In genomic region chr7:126501684-126502022, GRCm38 (mm10) we compare ENCODE assay signal across 8 mouse cellular contexts. TPM values are rescaled to one million over a fixed set of nuclear protein-coding genes. Genes with fewer than 3 reads are reported as not detected.
DNase-seq lines count a peak whose midpoint lies in the region; ATAC-seq and TF ChIP-seq lines count a peak whose summit lies in the region.

No protein-coding gene starts in this region.

- peaks cover 46% of the 10 kb centered on the region for H3K36me3 ChIP-seq in heart, embryonic 15.5 days
- peaks cover 46% of the 10 kb centered on the region for H3K36me3 ChIP-seq in G1E (replicated peaks)
- peaks cover 40% of the 10 kb centered on the region for H3K36me3 ChIP-seq in forebrain, embryonic 16.5 days (ENCODE audit: control insufficient read depth, insufficient read depth)
- peaks cover 47% of the 10 kb centered on the region for H3K36me3 ChIP-seq in liver, postnatal 0 days (replicated peaks; ENCODE audit: insufficient read depth, low read length)

- DNase-seq in heart, adult 8-10 months (ENCODE audit: low spot score): no peak
- no peak for DNase-seq in G1E (ENCODE audit: low spot score)
- no peak for DNase-seq in liver, postnatal 0 days
- DNase-seq in embryo, embryonic 11 days: no peak
- no peak for DNase-seq in adrenal gland, adult 2 months

- peak overlapping the region; percentile 85 for H3K4me2 ChIP-seq in heart, embryonic 15.5 days
- H3K4me2 ChIP-seq in forebrain, embryonic 16.5 days (ENCODE audit: low read length): peak overlapping the region; percentile 88
- H3K4me2 ChIP-seq in liver, postnatal 0 days (ENCODE audit: low read depth, low read length): peak overlapping the region; percentile 84

- no peaks in the 10 kb centered on the region for H3K9me3 ChIP-seq in heart, embryonic 15.5 days (replicated peaks)
- no peaks in the 10 kb centered on the region for H3K9me3 ChIP-seq in G1E (replicated peaks)
- no peaks in the 10 kb centered on the region for H3K9me3 ChIP-seq in forebrain, embryonic 16.5 days (ENCODE audit: control insufficient read depth, low read length)
- no peaks in the 10 kb centered on the region for H3K9me3 ChIP-seq in liver, postnatal 0 days (ENCODE audit: low read length)

- peak overlapping the region; percentile 99 for H3K27ac ChIP-seq in heart, embryonic 15.5 days
- H3K27ac ChIP-seq in forebrain, embryonic 16.5 days (ENCODE audit: low read length): peak overlapping the region; percentile 99
- peak overlapping the region; percentile 97 for H3K27ac ChIP-seq in liver, postnatal 0 days (ENCODE audit: low read depth)

- no peak for TF ChIP-seq EP300 in liver, postnatal 0 days (IDR thresholded peaks at IDR 0.05; ENCODE audit: low read depth)

- TF ChIP-seq CTCF in G1E (IDR thresholded peaks at IDR 0.05; ENCODE audit: low read depth, low read length): no peak
- TF ChIP-seq CTCF in liver, postnatal 0 days (IDR thresholded peaks at IDR 0.05; ENCODE audit: low read depth): no peak

- peak overlapping the region; percentile 72 for H3K4me3 ChIP-seq in heart, embryonic 15.5 days
- H3K4me3 ChIP-seq in G1E (ENCODE audit: low read depth, low read length): peak overlapping the region; percentile 97
- H3K4me3 ChIP-seq in forebrain, embryonic 16.5 days (replicated peaks; ENCODE audit: low read length): peak overlapping the region; percentile 100
- H3K4me3 ChIP-seq in liver, postnatal 0 days (ENCODE audit: low read depth, low read length): peak overlapping the region; percentile 80

- ATAC-seq in heart, embryonic 15.5 days (replicated peaks; ENCODE audit: insufficient number of reproducible peaks, insufficient read depth, low FRiP score, low read depth): no peak
- no peak for ATAC-seq in G1E (ENCODE audit: extremely low read depth, insufficient number of reproducible peaks, low FRiP score, poor library complexity, severe bottlenecking)
- ATAC-seq in forebrain, embryonic 16.5 days: no peak
- no peak for ATAC-seq in liver, postnatal 0 days
- no peak for ATAC-seq in megakaryocyte-erythroid progenitor cell, adult 5-6 weeks (replicated peaks; ENCODE audit: low FRiP score, low TSS enrichment, poor library complexity, severe bottlenecking)

- peaks cover 16% of the 10 kb centered on the region for H3K4me1 ChIP-seq in heart, embryonic 15.5 days (replicated peaks)
- peaks cover 49% of the 10 kb centered on the region for H3K4me1 ChIP-seq in G1E (ENCODE audit: insufficient read depth, low read depth, low read length)
- peaks cover 15% of the 10 kb centered on the region for H3K4me1 ChIP-seq in forebrain, embryonic 16.5 days (replicated peaks; ENCODE audit: control insufficient read depth, insufficient read depth, low read length)
- peaks cover 10% of the 10 kb centered on the region for H3K4me1 ChIP-seq in liver, postnatal 0 days (ENCODE audit: insufficient read depth)

- H3K9ac ChIP-seq in heart, embryonic 15.5 days: peak overlapping the region; percentile 79
- peak overlapping the region; percentile 99 for H3K9ac ChIP-seq in forebrain, embryonic 16.5 days (replicated peaks; ENCODE audit: low read depth, low read length)
- H3K9ac ChIP-seq in liver, postnatal 0 days (replicated peaks): peak overlapping the region; percentile 100

- WGBS in heart, embryonic 15.5 days: 4% methylated on average over 9 of the region's 9 CpGs
- WGBS in forebrain, embryonic 16.5 days: 2% methylated on average over 9 of the region's 9 CpGs
- under 1% methylated on average over 9 of the region's 9 CpGs for WGBS in liver, postnatal 0 days (ENCODE audit: insufficient replicate concordance)

- H3K27me3 ChIP-seq in heart, embryonic 15.5 days: no peaks in the 10 kb centered on the region
- H3K27me3 ChIP-seq in G1E (ENCODE audit: insufficient read depth, low read length): no peaks in the 10 kb centered on the region
- H3K27me3 ChIP-seq in forebrain, embryonic 16.5 days (replicated peaks; ENCODE audit: control insufficient read depth, insufficient read depth, low read length): no peaks in the 10 kb centered on the region
- H3K27me3 ChIP-seq in liver, postnatal 0 days (ENCODE audit: insufficient read depth, low read length): no peaks in the 10 kb centered on the region

RNA-seq across cellular contexts. Expression of gene Atxn2l, which starts 1.6 kb away (rescaled TPM):
- polyA plus RNA-seq in heart, embryonic 15.5 days (2015; fragmentation: Nextera tagmentation; extraction: Ambion mirVana): 31.0 and 42.0 TPM in 2 replicates
- total RNA-seq in heart, adult 8-10 months (2022): 10 to 100 TPM; 30.7 to 39.3 (median 35.2) TPM
- 301 and 400 TPM in 2 replicates for total RNA-seq in G1E (2014; fragmentation: Nextera tagmentation)
- total RNA-seq in G1E (2017): 27.8 and 32.0 TPM in 2 replicates
- 843 and 964 TPM in 2 replicates for polyA plus RNA-seq in G1E (2012)
- polyA plus RNA-seq in forebrain, embryonic 16.5 days (2015; fragmentation: Nextera tagmentation; extraction: Ambion mirVana): 65.4 and 69.9 TPM in 2 replicates
- 12.0 and 13.6 TPM in 2 replicates for polyA plus RNA-seq in liver, postnatal 0 days (2015; fragmentation: Nextera tagmentation; extraction: Ambion mirVana)
- 162 and 199 TPM in 2 replicates for total RNA-seq in megakaryocyte-erythroid progenitor cell, adult 5-6 weeks (2014; fragmentation: Nextera tagmentation)
- total RNA-seq in megakaryocyte-erythroid progenitor cell, adult 5-6 weeks (2017): 28.4 and 42.7 TPM in 2 replicates
- total RNA-seq in adrenal gland, adult 2 months (2021): 100 to 1,000 TPM in 1 of 2 experiments, 10 to 100 TPM in 1; 83.7 to 108 TPM
- polyA plus RNA-seq in adrenal gland, adult 2 months (2012; rRNA removed): 454 and 474 TPM in 2 replicates

RNA-seq across cellular contexts. Expression of gene Tufm, which starts 14.5 kb away (rescaled TPM):
- polyA plus RNA-seq in heart, embryonic 15.5 days (2015; fragmentation: Nextera tagmentation; extraction: Ambion mirVana): 170 and 182 TPM in 2 replicates
- 100 to 1,000 TPM; 288 to 326 (median 304) TPM for total RNA-seq in heart, adult 8-10 months (2022)
- total RNA-seq in G1E (2014; fragmentation: Nextera tagmentation): 89.3 and 123 TPM in 2 replicates
- 80.3 and 81.9 TPM in 2 replicates for total RNA-seq in G1E (2017)
- polyA plus RNA-seq in G1E (2012): 59.4 and 126 TPM in 2 replicates
- polyA plus RNA-seq in forebrain, embryonic 16.5 days (2015; fragmentation: Nextera tagmentation; extraction: Ambion mirVana): 131 and 140 TPM in 2 replicates
- polyA plus RNA-seq in liver, postnatal 0 days (2015; fragmentation: Nextera tagmentation; extraction: Ambion mirVana): 57.6 and 57.7 TPM in 2 replicates
- total RNA-seq in megakaryocyte-erythroid progenitor cell, adult 5-6 weeks (2014; fragmentation: Nextera tagmentation): 128 and 168 TPM in 2 replicates
- 92.9 and 141 TPM in 2 replicates for total RNA-seq in megakaryocyte-erythroid progenitor cell, adult 5-6 weeks (2017)
- 100 to 1,000 TPM; 217 to 239 TPM for total RNA-seq in adrenal gland, adult 2 months (2021)
- 236 and 278 TPM in 2 replicates for polyA plus RNA-seq in adrenal gland, adult 2 months (2012; rRNA removed)

RNA-seq across cellular contexts. Expression of gene Sh2b1, which starts 26.4 kb away (rescaled TPM):
- polyA plus RNA-seq in heart, embryonic 15.5 days (2015; fragmentation: Nextera tagmentation; extraction: Ambion mirVana): 37.1 and 45.2 TPM in 2 replicates
- total RNA-seq in heart, adult 8-10 months (2022): 10 to 100 TPM; 38.6 to 46.6 (median 44.3) TPM
- total RNA-seq in G1E (2014; fragmentation: Nextera tagmentation): 24.0 and 24.6 TPM in 2 replicates
- total RNA-seq in G1E (2017): 8.3 and 8.9 TPM in 2 replicates
- 55.6 and 61.5 TPM in 2 replicates for polyA plus RNA-seq in G1E (2012)
- 71.2 and 73.9 TPM in 2 replicates for polyA plus RNA-seq in forebrain, embryonic 16.5 days (2015; fragmentation: Nextera tagmentation; extraction: Ambion mirVana)
- polyA plus RNA-seq in liver, postnatal 0 days (2015; fragmentation: Nextera tagmentation; extraction: Ambion mirVana): 13.5 and 13.7 TPM in 2 replicates
- total RNA-seq in megakaryocyte-erythroid progenitor cell, adult 5-6 weeks (2014; fragmentation: Nextera tagmentation): 24.8 and 49.2 TPM in 2 replicates
- total RNA-seq in megakaryocyte-erythroid progenitor cell, adult 5-6 weeks (2017): 11.7 and 11.9 TPM in 2 replicates
- total RNA-seq in adrenal gland, adult 2 months (2021): 10 to 100 TPM; 54.4 to 61.2 TPM
- 90.7 and 93.9 TPM in 2 replicates for polyA plus RNA-seq in adrenal gland, adult 2 months (2012; rRNA removed)

RNA-seq across cellular contexts. Expression of gene Atp2a1, which starts 38.7 kb away (rescaled TPM):
- polyA plus RNA-seq in heart, embryonic 15.5 days (2015; fragmentation: Nextera tagmentation; extraction: Ambion mirVana): 0.72 and 1.8 TPM in 2 replicates
- total RNA-seq in heart, adult 8-10 months (2022): 10 to 100 TPM in 1 of 4 experiments, 1 to 10 TPM in 3; 6.8 to 12.2 (median 8.8) TPM
- total RNA-seq in G1E (2014; fragmentation: Nextera tagmentation): 0.29 TPM in 1 of 2 replicates, not detected in the other
- total RNA-seq in G1E (2017): not detected in 2 replicates
- polyA plus RNA-seq in G1E (2012): 0.02 TPM in 1 of 2 replicates, not detected in the other
- 0.30 and 0.51 TPM in 2 replicates for polyA plus RNA-seq in forebrain, embryonic 16.5 days (2015; fragmentation: Nextera tagmentation; extraction: Ambion mirVana)
- polyA plus RNA-seq in liver, postnatal 0 days (2015; fragmentation: Nextera tagmentation; extraction: Ambion mirVana): 2.2 and 34.1 TPM in 2 replicates
- 2.3 TPM in 1 of 2 replicates, not detected in the other for total RNA-seq in megakaryocyte-erythroid progenitor cell, adult 5-6 weeks (2014; fragmentation: Nextera tagmentation)
- 0.15 and 0.61 TPM in 2 replicates for total RNA-seq in megakaryocyte-erythroid progenitor cell, adult 5-6 weeks (2017)
- not detected for total RNA-seq in adrenal gland, adult 2 months (2021)
- polyA plus RNA-seq in adrenal gland, adult 2 months (2012; rRNA removed): not detected in 2 replicates
